Mouse (Mus musculus) small intestine, adult 2 months (tissue): ENCODE data around the gene Sprr4.

Experiments
- CTCF ChIP-seq: fragments of 200-500 bp; IDR thresholded peaks from 2 replicates; pipeline ENCODE4 v1.5.1; 2012; ENCODE audit warnings: low read depth, mild to moderate bottlenecking, control low read depth, inconsistent platforms, low read length, moderate library complexity, mixed read lengths; ENCODE audit not compliant: insufficient replicate concordance, insufficient read length; ENCODE audit errors: extremely low read depth
- POLR2A ChIP-seq: fragments of 200-500 bp; IDR thresholded peaks from 2 replicates; pipeline ENCODE4 v1.6.1; 2012; ENCODE audit warnings: low read depth, mild to moderate bottlenecking, control low read depth, inconsistent platforms, low read length, moderate library complexity

DNA sequence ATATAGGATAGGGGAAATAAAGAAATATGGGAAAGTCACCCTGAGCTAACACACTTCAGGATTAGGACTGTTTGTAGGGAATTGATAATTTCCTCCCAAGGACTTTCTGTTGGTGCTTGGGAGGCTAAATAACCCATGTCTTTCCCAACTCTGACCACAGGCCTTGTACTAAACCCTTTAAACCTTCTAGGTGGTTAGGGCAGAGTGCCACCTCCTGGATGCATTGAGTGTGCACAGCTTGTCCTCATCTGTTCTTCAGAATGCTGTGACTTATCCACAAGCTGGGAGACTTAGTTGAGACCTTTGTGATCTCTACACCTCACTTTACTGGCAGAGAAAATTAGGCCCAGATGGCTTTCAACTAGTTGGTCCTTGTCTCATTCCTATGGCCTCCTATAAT is 10.5 kb upstream of the Sprr4 start:
- no peak for TF ChIP-seq POLR2A
- no peak for TF ChIP-seq CTCF
